18 mouse cellular contexts compared by ENCODE assay signal in genomic region chr17:79995091-79995691, GRCm38 (mm10).
DNase-seq lines count a peak whose midpoint lies in the region; ATAC-seq and TF ChIP-seq lines count a peak whose summit lies in the region.
"Had no signal": no experiment of that assay in that cellular context is flagged by ENCODE, and none has a peak within 500 bp of the region (broad histone marks: within the 10 kb centered on the region; RNA-seq: fewer than 3 reads in every experiment).

No protein-coding gene starts in this region.

- H3K36me3 ChIP-seq in liver, postnatal 0 days (replicated peaks; ENCODE audit: insufficient read depth, low read length): no peaks in the 10 kb centered on the region
- H3K36me3 ChIP-seq in liver, embryonic 12.5 days: no peaks in the 10 kb centered on the region
- H3K36me3 ChIP-seq: embryonic facial prominence, embryonic 10.5 days; heart, embryonic 10.5 days; midbrain, embryonic 13.5 days had no signal

- no peak overlapping the region for H3K9ac ChIP-seq in liver, postnatal 0 days (replicated peaks)
- H3K9ac ChIP-seq in liver, embryonic 12.5 days: no peak overlapping the region
- H3K9ac ChIP-seq: lung, embryonic 14.5 days; midbrain, embryonic 13.5 days had no signal

- no peaks in the 10 kb centered on the region for H3K9me3 ChIP-seq in liver, postnatal 0 days (ENCODE audit: low read length)
- H3K9me3 ChIP-seq in liver, embryonic 12.5 days (replicated peaks): no peaks in the 10 kb centered on the region
- H3K9me3 ChIP-seq: embryonic facial prominence, embryonic 10.5 days; heart, embryonic 10.5 days; midbrain, embryonic 13.5 days had no signal

- no peak overlapping the region for H3K4me2 ChIP-seq in liver, postnatal 0 days (ENCODE audit: low read depth, low read length)
- no peak overlapping the region for H3K4me2 ChIP-seq in liver, embryonic 12.5 days
- H3K4me2 ChIP-seq: lung, embryonic 14.5 days; midbrain, embryonic 13.5 days had no signal

- H3K4me1 ChIP-seq in liver, postnatal 0 days (ENCODE audit: insufficient read depth): no peaks in the 10 kb centered on the region; the same call in 1 of the 2 replicates
- no peaks in the 10 kb centered on the region for H3K4me1 ChIP-seq in liver, embryonic 12.5 days
- H3K4me1 ChIP-seq: embryonic facial prominence, embryonic 10.5 days; midbrain, embryonic 13.5 days had no signal

- no peak for TF ChIP-seq CTCF in liver, postnatal 0 days (IDR thresholded peaks at IDR 0.05; ENCODE audit: low read depth)

- no peaks in the 10 kb centered on the region for H3K27me3 ChIP-seq in liver, postnatal 0 days (ENCODE audit: insufficient read depth, low read length)
- H3K27me3 ChIP-seq in liver, embryonic 12.5 days (replicated peaks): peaks cover 5% of the 10 kb centered on the region; the same call in 1 of the 2 replicates
- H3K27me3 ChIP-seq: midbrain, embryonic 13.5 days had no signal

- peak; percentile 81 for ATAC-seq in liver, postnatal 0 days
- no peak for ATAC-seq in liver, embryonic 12.5 days
- ATAC-seq: intestine, postnatal 0 days; midbrain, embryonic 13.5 days had no signal

- DNase-seq in cerebellum, postnatal 36 days: peak; percentile 12 to 31
- DNase-seq in cerebellum, adult 11 months: no peak
- DNase-seq in liver, postnatal 0 days: no peak
- DNase-seq in fat pad, adult 2 months (ENCODE audit: extremely low read depth, low read depth, low spot score): peak; percentile 91
- DNase-seq in skeletal muscle tissue, adult 2 months (ENCODE audit: low read depth, low spot score): peak; percentile 86
- DNase-seq in right cerebral cortex, postnatal 36 days (ENCODE audit: low spot score in 2 of 2): no peak
- DNase-seq in urinary bladder, postnatal 4 days (ENCODE audit: low spot score in 2 of 2): no peak
- DNase-seq: cerebellum, adult 11-12 months; kidney, postnatal 10 days; lung, embryonic 14.5 days; right cerebral cortex, postnatal 14 days had no signal

- 66% methylated on average over 3 of the region's 3 CpGs for WGBS in liver, postnatal 0 days (ENCODE audit: insufficient replicate concordance)
- 70% methylated on average over 3 of the region's 3 CpGs for WGBS in liver, embryonic 12.5 days (ENCODE audit: insufficient replicate concordance)

- H3K27ac ChIP-seq in liver, postnatal 0 days (ENCODE audit: low read depth): no peak overlapping the region
- H3K27ac ChIP-seq in liver, embryonic 12.5 days: no peak overlapping the region
- H3K27ac ChIP-seq: embryonic facial prominence, embryonic 10.5 days; heart, embryonic 10.5 days; midbrain, embryonic 13.5 days had no signal

- H3K4me3 ChIP-seq in liver, postnatal 0 days (ENCODE audit: low read depth, low read length): no peak overlapping the region
- no peak overlapping the region for H3K4me3 ChIP-seq in liver, embryonic 12.5 days
- H3K4me3 ChIP-seq: embryonic facial prominence, embryonic 10.5 days; erythroblast, embryonic 14.5 days; heart, embryonic 10.5 days; midbrain, embryonic 13.5 days; myocyte had no signal

- peak; percentile 44; the same call in 1 of the 2 replicates for TF ChIP-seq EP300 in liver, postnatal 0 days (IDR thresholded peaks at IDR 0.05; ENCODE audit: low read depth)

Comparison
In these comparisons a context has a peak if more than half of its experiments do, and no peak if none do; other contexts are left out.
1. DNase-seq: peak in cerebellum, postnatal 36 days (2 of 2), fat pad, adult 2 months (single experiment) and skeletal muscle tissue, adult 2 months (single experiment); none in cerebellum, adult 11 months (single experiment), liver, postnatal 0 days (single experiment), right cerebral cortex, postnatal 36 days (0 of 2) and urinary bladder, postnatal 4 days (0 of 2).